Mouse (Mus musculus): Measurements from ENCODE around the gene Mrpl38.
"Not testable (repeated sequence)": the region's sequence is repeated elsewhere in the genome, so short reads cannot be mapped to it uniquely, and the experiment has no call there.

Gene Mrpl38

DNA sequence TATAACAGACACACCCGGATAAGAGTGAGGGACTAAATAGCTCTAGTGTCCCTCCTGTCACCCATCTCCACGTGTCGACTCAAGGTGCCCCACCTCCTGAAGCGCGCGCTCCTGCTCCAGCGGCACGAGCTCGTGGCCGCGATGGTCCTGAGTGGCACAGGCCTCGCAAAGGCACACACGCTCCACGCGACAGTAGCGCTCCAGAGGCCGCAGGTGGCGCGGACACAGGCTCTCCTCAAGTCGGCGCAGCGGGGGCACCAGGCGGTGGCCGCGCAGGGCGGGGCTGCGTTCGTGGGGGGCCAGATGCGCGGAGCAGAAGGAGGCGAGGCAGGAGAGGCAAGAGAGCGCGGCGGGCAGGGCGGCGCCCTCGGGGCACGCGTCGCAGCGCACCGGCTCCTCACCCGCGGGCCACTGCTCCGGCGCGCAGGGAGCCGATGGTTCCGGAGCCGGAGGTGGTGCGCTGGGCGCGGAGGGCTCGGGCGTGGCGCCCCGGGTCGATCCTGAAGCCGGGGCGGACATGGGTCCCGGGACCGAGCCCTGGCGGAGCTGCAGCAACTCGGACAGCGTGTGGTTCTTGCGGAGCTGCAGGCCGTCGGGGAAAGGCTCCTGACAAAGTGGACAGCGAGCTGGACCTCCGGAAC lies 29.1 kb downstream of the Mrpl38 start:
- DNase-seq: peak; percentile 66

DNA sequence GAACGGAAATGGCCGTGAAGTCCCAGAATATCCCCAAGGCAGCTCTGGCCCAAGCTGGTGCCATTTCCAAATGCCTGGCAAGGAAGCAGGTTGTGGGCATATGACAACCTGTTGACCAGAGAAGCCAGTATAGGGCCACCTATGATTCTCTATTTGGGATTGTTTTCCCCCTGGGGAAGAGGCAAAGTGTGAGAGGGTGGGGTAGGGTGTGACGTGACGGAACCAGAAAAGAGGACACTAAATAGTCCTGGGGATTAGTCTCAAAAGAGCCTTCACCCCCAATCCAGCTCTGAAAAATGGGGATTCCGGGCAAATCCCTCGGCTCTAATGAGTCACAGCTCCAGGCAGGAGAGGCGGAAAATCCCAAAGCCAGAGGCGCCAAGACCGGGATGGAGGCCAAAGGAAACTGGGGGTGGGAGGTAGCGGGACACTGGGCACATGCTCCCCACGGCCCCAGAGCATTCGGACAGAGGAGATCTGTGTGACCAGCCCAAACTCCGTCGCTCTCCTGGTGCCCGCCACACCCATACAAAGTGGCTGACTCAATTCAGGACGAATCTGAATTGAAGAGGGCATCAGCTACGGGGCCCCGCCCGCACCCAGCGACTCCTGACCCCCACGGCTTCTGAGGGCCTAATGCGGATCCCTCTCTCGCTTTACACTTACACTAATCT lies 30.1 kb downstream of the Mrpl38 start:
- DNase-seq: peak; percentile 74

DNA sequence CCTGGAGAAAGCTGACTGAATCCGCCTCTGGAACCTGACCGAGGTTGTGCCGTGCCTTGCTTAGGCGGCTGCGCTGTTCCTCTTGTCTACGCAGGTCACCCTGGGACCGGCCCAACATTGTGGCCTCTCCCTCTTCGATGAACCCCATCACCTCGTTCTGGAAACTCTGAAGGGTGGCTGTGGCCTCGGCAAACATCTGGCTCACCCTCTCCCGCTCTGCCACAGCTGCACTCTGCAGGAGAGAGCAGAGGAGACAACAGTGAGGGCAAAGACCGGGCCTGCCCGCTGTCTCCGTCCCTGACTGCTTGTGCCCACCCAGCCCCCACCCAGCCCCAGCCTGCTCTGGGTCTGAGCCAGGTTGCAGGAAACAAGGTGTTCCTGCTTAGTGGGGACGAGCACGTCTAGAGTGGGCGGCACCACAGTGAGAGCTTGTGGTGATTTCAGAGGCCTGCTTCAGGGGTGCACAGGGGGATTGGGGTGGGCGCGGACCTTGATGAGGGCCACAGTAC lies 30.8 kb downstream of the Mrpl38 start:
- peak; percentile 61 for DNase-seq

DNA sequence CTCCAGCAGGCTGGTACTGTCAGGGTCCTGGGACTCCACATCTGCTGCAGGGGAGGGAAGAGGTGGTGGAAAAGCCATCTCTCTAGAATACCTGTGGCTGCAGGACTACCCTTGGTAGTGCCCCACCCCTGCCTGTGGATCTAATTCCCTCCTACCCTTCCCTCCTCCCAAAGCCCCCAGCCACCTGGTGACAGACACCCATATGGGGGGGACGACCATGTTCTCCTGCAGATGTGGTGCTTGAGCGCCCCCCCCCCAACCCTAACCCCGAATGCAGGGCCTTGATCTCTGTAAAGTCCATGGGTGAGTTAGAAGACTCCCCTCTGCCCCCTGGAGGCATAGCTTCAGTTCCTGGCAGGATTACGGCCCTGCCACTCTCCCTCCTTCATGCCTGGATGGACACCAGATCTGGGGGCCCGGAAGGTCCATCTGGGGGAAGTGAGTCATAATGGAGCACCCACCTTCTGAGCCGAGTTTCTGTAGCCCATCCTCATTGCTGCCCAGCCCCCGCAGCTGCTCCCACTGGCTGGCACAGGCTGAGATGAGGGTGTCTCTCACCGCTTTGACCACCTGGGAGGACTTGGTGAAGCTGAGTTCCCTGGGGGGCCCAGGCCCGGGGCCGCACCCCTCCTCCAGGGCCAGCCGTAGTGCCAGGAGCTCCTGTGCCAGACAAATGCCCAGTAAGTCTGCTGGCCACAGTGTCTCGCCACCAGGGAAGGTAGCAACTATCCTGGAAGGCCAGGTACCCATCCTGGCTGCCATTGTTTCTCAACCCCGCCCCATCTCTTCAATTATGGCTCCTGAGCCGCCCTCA lies 31.5 kb downstream of the Mrpl38 start:
- peak; percentile 55 for DNase-seq

DNA sequence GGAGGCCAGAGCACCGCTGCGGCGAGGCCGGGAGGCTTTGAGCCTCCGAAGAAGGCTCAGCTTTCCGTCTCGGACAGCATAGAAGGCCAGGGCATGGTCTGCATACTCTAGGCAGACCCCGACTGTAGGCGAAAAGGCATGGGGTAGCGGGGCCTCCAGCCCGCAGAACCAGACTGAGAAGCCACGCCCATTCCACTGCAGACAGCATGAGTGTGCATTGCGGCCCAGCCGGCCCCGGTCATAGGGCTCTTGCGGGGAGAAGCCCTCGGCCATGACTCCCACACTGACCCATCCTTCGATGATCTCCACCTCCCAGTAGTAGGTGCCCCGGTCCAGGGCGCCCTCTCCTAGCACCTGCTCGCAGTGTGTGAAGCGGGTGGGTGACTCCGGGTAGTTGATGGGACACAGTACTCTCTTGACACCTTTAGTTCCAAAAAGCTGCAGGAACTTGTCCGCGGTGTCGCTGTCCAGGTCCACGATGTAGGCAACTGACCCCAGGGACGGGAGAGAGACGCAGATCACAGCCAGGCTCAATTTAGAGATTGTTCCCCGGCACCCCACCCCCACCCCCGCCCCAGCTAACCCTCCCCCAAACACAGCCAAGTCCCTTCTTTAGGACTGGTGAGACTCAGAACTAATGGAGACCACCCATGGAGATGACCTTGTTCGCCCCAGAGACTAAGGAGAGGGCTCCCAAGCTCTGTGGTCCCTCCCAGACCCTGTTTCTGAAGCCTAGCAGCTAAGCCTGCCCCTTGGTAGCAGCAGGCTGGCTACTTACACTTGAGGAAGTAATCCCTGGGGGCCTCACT lies 32.3 kb downstream of the Mrpl38 start:
- DNase-seq: no peak

DNA sequence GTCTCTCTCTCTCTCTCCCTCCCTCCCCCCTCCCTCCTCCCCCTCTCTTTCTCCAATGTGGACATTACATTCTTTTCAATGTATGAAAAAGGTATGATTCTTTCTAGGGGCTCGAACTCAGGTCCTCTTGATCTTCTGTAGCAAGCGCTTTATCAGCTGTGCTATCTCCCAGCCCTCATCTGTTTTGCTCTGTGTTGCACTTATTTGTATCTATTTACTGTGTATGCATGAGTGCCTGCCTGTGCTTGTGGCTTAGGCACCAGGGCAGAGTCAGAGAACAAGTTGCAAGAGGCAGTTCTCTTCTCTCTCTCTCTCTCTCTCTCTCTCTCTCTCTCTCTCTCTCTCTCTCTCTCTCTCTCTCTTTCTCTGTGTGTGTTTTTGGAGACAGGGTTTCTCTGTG lies 33.6 kb downstream of the Mrpl38 start:
- DNase-seq: no peak

DNA sequence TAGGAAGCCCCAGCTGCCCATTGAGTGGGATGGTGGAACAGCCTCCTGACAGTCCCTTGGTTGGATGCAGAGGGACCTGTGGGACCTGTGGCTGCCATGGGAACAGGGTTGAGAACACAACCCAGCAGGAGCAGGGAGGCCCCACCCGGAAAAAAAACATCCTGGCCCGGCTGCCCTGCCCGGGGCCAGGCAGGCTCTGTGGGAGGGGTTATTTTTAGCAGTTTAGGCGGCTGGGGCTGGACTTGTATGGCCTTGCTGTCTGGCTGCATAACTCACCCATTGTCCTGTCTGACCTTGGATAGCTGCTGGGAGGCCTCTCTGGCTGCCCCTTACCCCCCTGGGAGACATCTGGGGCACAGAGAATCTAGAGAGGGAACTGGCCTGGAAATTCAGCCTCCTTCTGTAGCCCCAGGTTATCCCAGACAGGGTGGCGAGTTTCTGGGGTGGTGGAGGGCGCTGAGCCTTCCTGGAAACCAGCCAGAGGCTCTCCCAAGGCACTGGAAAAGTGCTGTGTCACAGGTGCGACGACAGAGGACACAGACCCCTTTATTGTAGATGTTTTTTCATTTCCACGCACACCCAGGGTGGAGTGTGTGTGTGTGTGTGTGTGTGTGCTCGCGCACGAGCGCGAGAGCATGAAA lies 34.5 kb downstream of the Mrpl38 start:
- peak; percentile 77 for DNase-seq

DNA sequence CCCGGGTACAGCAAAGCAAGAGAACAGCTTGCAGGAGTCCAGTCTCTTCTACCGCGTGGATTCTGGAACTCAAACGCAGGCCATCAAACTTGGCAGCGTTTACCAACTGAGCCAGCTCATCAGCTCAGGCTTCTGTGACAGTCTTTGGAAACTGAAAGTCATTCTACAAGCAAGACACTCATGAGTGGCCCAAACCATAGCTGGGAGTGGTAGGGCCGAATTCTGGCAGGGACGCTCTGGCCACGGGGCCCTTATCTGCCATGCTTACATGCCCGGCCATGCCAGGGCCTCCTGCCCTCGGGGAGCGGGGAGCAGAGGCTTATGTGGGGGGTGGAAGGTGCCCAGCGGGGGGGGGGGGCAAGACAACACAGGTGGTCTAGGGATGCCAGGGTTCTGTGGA lies 35.1 kb downstream of the Mrpl38 start:
- DNase-seq: peak; percentile 39

DNA sequence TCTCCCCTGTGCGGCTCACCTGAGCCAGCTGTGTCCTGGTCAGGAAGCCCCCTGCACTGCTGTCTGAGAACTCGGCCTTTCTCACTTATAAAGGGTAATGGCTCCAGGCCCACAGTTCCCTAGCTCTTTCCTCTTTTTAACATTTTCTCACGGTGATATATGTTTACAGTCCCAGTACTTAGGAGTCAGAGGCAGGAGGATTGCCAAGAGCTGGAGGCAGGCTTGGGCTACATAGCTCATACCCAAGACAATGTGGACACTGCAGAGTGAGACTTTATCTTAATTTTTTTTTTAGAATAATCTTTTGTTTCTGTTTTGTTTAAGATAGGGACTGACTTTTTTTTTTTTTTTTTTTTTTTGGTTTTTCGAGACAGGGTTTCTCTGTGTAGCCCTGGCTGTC lies 36.2 kb downstream of the Mrpl38 start:
- DNase-seq: no peak

DNA sequence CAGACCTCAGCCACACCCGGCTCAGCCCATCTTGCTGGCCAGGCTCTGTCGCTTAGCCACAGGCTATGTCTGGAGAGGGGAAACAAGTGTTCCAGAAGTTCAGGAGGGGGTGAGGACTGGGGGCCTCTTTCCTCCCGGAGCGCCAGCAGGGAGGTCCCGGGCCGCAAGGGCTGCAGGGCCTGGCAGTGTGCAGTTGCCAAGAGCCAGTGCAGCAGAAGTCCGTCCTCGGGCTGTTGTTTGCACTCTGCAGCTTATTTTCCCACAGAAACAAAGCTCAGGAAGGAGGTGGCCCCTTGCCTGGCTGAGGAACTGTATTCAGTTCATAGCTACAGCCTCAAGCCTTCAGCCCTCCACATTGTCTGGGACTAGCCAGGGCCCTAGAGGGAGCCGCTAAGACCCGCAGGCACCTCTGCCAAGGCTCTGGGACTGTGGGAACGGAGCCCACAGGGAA lies 36.7 kb downstream of the Mrpl38 start:
- peak; percentile 75 for DNase-seq

DNA sequence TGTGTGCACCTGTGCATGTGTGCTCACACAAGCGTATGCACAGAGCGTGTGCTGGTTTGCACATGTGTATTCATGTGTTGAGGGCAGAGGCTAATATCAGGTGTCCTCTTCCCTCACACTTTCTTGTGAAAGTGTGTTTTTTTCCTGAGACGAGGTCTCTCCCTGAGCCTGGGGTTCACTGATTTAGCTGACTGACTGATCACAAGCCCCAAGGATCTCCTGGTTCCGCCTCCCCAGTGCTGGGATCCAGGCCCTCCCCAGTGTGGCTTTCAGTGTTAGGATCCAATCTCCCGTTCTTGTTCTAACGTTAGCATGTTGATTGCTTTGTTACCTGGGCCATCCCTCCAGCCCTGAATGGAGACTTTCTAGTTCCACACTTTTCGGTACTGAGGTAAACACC lies 37.8 kb downstream of the Mrpl38 start:
- DNase-seq: peak; percentile 30

DNA sequence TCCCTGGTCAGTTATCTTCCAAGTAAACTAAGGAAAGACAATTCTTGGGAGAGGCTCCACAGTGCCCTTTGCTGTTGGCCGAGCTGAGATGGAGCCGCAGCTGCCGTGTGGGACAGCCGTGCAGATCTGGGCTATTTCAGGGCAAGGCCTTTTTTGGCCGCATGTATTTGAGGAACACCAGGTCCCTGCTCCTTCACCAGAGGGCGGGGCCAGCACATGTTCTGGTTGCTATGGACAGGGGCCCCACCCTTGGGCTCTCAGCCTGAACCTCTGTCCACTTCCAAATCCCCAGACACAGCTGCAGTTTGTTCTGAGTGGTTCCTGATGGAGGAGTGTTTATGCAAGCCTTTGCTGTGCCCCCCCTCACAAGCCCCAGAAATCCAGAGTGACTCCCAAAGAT lies 38.3 kb downstream of the Mrpl38 start:
- DNase-seq: peak; percentile 74

DNA sequence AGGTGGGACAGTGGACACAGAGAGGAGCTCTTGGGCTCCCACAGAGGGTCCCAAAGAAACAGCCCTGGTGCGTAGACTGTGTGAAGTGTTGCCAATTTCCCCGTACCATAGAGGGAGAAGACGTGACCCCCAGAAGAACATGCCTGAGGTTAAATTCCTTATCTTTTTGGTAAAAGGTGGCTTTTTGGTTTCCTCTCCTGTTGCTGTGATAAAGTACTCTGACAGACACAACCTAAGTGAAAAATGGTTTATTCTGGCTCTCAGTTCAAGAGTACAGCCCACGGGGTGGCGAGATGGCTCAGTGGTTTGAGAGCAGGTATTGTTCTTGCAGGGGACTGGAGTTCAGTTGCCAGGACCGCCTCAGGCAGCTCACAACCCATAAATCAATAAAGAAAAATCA lies 39.2 kb downstream of the Mrpl38 start:
- DNase-seq: no peak

DNA sequence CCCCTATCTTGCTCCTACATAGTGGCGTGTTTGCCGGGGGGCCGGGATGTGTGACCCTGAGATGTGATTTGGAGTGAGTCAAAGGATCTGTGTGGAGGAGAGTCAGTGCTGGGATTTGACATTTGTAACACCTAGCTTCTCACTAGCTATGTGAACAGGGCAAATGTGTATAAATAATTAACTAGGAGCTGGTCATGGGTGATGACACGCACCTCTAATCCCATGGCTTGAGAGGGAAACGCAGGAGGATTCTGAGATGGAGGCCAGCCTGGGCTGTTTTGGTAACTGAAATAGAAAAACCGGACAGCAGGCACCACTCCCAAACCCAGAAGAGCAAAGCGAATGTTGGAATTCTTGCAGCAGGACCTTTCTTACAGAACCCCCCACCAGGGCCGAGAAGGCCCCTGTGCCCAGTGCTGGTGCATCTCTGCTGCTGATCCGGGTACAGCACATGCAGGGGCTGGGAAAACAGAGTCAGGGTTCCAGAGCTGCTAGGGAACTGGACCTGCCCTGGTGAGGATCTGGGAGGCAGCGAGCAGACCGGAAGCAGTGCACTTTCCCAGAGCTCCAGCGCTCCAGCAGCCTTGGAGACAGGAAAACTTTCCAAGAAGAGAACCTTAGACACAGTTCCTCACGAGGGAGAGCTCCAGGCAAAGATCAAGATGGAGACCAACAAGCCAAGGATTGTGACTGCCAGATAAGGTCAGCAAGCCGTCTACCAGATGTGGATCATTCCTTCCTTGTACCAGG lies 39.8 kb downstream of the Mrpl38 start:
- DNase-seq: peak; percentile 71

DNA sequence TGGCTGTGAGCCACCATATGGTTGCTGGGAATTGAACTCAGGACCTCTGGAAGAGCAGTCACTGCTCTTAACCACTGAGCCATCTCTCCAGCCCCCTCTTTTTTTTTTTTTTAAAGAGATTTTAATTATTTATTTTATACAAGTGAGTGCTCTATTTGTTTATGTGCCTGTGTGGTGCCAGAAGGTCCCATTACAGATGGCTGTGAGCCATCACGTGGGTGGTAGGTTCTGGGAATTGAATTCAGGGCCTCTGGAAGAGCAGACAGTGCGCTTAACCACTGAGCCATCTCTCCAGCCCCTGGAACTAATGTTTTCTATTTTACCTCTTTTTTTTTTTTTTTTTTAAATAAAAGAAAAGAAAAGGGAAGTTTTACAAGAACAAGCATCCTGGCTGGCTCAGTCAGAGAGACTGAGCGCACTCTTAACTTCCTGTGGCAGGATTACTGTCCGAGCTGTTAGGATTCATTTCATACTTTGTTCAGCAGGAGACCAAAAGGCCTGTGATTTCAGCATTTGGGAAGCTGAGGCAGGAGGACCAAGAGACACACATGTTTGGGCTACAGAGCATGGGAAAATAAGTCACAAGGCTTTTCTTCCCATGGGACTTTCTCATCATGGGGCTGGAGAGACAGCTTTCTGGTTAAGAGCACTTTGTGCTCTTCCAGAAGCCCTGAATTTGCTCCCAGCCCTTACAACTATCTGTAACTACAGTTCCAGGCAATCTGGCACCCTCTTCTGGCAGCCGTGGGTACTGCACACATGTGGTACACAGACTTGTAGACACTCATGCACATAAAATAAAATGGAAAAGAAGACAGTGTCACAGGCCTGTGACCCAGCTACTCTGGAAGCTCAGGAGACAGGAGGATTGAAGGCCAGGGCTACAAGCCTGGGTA lies 42.2 kb downstream of the Mrpl38 start:
- peak; percentile 33 for DNase-seq

DNA sequence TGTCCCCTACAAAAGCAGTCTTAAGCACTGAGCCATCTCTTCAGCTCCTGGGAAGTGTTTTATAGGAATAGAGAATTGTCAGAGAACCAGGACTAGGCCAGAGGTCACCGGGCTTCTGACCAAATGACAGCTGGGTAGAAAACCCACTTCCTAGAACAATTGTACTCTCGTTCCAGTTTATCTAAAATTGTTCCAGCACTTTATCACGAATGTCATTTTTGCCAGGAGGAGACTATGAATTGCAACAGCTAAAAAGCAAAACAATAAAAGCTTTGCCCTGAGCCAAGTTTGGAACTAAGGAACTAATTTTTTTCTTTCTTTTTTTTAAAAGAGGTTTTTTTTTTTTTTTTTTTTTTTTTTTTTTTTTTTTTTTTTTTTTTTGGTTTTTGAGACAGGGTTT lies 43.1 kb downstream of the Mrpl38 start:
- DNase-seq: peak; percentile 69

DNA sequence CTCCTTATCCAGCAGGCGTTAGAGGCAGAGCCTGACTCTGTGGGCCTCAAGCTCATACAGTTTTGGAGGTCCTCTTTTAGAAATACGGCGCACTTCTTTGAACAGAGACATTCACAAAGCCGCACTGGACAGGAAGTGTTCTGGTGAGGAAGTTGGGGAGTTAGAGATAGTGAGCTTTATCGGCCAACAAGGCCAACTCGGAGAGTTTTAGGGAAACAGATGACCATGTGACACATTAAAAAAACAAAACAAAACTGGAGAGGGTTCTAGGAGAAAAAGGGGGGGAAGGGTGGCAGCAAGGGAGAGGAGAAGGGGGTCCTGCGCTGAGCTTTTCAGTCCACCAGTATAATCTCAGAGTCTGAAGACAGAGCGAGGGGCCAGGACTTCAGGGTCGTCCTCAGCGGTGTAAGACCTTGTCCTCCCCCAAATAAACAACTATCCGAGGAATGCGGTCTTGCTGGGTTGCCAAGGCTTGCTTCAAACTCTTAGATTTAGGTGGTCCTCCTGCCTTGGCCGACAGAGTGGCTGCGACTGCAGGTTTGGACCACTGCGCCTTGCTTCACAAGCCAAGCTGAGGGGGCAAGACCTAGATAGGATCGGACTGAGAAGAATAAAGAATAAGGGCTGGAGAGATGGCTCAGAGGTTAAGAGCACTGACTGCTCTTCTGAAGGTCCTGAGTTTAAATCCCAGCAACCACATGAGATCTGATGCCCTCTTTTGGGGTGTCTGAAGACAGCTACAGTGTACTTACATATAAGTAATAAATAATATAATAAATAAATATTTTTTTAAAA lies 44.7 kb downstream of the Mrpl38 start:
- DNase-seq: peak; percentile 25

DNA sequence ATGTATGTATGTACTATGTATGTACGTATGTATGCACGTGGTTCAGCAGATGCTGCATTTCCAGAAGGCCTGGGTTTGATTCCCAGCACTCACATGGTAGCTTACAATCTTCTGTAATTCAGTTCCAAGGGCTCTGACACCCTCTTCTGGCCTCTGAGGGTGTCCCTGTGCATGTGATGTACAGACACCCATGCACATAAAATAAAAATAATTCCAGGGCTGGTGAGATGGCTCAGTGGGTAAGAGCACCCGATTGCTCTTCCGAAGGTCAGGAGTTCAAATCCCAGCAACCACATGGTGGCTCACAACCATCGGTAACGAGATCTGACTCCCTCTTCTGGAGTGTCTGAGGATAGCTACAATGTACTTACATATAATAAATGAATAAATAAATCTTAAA lies 45.7 kb downstream of the Mrpl38 start:
- not testable (repeated sequence) for DNase-seq

DNA sequence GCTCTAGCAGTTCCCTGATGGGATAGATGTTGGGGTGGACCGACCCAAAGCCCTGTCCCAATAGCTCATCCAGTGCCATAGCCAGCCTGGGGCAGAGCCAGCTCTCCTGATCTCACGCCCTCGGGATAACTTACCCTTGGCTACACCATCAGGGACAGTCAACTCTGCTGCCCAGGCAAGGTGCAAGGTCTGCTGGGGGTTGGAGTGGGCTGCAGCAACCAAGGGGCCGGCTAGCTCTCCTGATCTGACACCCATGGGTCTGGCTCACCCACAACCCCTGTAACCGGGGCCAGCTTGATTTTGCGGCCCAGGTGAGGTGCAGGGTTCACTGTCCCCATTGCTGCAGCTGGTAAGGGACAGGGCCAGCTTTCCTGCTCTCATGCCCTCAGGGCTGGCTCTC lies 47.1 kb downstream of the Mrpl38 start:
- no peak for DNase-seq

DNA sequence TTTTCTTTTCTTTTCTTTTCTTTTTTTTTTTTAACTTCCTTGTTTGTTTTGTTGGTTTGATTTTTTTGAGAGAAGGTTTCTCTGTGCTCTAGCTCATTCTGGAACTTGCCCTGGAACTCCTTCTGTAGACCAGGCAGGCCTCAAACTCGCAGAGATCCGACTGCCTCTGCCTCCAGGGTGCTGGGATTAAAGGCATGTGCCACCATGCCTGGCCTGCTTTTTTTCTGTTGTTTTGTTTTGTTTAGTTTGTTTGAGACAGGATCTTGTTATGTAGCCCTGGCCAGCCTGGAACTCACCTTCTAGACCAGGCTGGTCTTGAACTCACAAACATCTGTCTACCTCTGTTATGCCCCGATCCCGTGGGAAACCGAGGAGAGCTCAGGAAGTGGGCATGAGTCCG lies 49.1 kb downstream of the Mrpl38 start:
- no peak for DNase-seq

Data from kidney, adult 18-20 months (tissue).